Mouse (Mus musculus) frontal cortex, postnatal 14 days (tissue): ENCODE measurements around the gene Tmem223.
"Not testable (repeated sequence)": the region's sequence is repeated elsewhere in the genome, so short reads cannot be mapped to it uniquely, and the experiment has no call there.

Source experiments
- DNase-seq, 2 experiments: peaks; one replicate each; pipeline ENCODE4 v3.0.0; 2022; ENCODE audit warnings: low spot score in 2 of 2

Tmem223 gene

GRCm38 (mm10) chr19:8770567-8771270, at the start of gene Tmem223:
Gene Tmem223 (plus strand): TSS chr19:8770996.
- DNase-seq: peak; percentile 58 to 75

- DNase-seq: no peak
Measured at GRCm38 (mm10) chr19:8721378-8721777, 49.4 kb upstream of the Tmem223 start.

- no peak for DNase-seq
Measured at GRCm38 (mm10) chr19:8722021-8722420, 48.8 kb upstream of the Tmem223 start.

- no peak for DNase-seq
Measured at GRCm38 (mm10) chr19:8722559-8722906, 48.3 kb upstream of the Tmem223 start.

- DNase-seq: peak; percentile 95 to 96
Measured at GRCm38 (mm10) chr19:8722907-8723573, 47.8 kb upstream of the Tmem223 start, which contains the start of gene Slc3a2. Gene Slc3a2 (minus strand): TSS chr19:8723369.

GRCm38 (mm10) chr19:8723574-8724346, 47.0 kb upstream of the Tmem223 start:
- no peak for DNase-seq

GRCm38 (mm10) chr19:8724392-8724791, 46.4 kb upstream of the Tmem223 start:
- no peak for DNase-seq

- DNase-seq: no peak
Measured at GRCm38 (mm10) chr19:8725081-8725613, 45.6 kb upstream of the Tmem223 start.

- DNase-seq: no peak
Measured at GRCm38 (mm10) chr19:8726609-8727390, 44.0 kb upstream of the Tmem223 start.

GRCm38 (mm10) chr19:8727495-8728114, 43.2 kb upstream of the Tmem223 start:
- DNase-seq: no peak

- DNase-seq: not testable (repeated sequence)
Measured at GRCm38 (mm10) chr19:8728335-8729099, 42.3 kb upstream of the Tmem223 start.

- no peak for DNase-seq
Measured at GRCm38 (mm10) chr19:8734334-8734733, 36.5 kb upstream of the Tmem223 start.

GRCm38 (mm10) chr19:8735389-8736159, 35.2 kb upstream of the Tmem223 start, which contains the start of gene Wdr74:
Gene Wdr74 (plus strand): TSS chr19:8735827.
- peak; percentile 85 to 86 for DNase-seq

GRCm38 (mm10) chr19:8736160-8736467, 34.7 kb upstream of the Tmem223 start:
- no peak for DNase-seq

- DNase-seq: no peak
Measured at GRCm38 (mm10) chr19:8738911-8739310, 31.9 kb upstream of the Tmem223 start.

GRCm38 (mm10) chr19:8739646-8740045, 31.1 kb upstream of the Tmem223 start:
- no peak for DNase-seq

GRCm38 (mm10) chr19:8740603-8741002, 30.2 kb upstream of the Tmem223 start, which contains the start of gene 1700092M07Rik:
Gene 1700092M07Rik (plus strand): TSS chr19:8740718.
- DNase-seq: no peak

- peak; percentile 93 to 95 for DNase-seq
Measured at GRCm38 (mm10) chr19:8741243-8741869, 29.4 kb upstream of the Tmem223 start, which contains the start of gene Stx5a. Gene Stx5a (plus strand): TSS chr19:8741413.

GRCm38 (mm10) chr19:8742176-8742575, 28.6 kb upstream of the Tmem223 start:
- no peak for DNase-seq
